Mouse (Mus musculus): ENCODE measurements at regions not wholly inside any gene's neighbourhood (a gene's known extent, or its start where the extent isn't known, plus 50 kb on each side); places are given as distances from the start of the nearest gene placed in this dataset.

DNA sequence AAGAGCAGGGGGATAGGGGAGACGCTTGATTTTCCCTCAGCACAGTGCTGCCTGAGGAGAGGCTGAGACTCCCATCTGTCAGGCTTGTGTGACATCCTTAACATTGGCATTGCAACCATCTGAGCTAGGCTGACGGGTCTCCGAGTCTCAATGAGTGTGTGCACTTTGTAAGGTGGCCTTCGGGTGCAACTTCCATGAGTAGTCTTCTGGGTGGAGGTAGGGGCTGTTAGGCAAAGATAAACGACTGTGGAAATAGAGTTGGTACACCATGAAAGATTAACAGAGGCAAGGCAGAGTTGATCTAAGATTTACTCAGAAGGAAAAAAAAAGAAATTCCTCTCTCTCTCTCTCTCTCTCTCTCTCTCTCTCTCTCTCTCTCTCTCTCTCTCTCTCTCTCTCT, 211.2 kb upstream of the Nr5a2 start:
- no peaks in the 10 kb centered on the region for H3K27me3 ChIP-seq
- no peak overlapping the region for H3K4me2 ChIP-seq
- ATAC-seq (ENCODE audit: insufficient read depth): no peak
- H3K9me3 ChIP-seq (replicated peaks): no peaks in the 10 kb centered on the region
- H3K36me3 ChIP-seq (replicated peaks): no peaks in the 10 kb centered on the region
- H3K9ac ChIP-seq: no peak overlapping the region
- WGBS (ENCODE audit: insufficient replicate concordance): 32% methylated on average over 5 of the region's 5 CpGs
- no peak overlapping the region for H3K27ac ChIP-seq (replicated peaks)
- no peak overlapping the region for H3K4me3 ChIP-seq (replicated peaks)
- H3K4me1 ChIP-seq (replicated peaks): peaks cover 6% of the 10 kb centered on the region

DNA sequence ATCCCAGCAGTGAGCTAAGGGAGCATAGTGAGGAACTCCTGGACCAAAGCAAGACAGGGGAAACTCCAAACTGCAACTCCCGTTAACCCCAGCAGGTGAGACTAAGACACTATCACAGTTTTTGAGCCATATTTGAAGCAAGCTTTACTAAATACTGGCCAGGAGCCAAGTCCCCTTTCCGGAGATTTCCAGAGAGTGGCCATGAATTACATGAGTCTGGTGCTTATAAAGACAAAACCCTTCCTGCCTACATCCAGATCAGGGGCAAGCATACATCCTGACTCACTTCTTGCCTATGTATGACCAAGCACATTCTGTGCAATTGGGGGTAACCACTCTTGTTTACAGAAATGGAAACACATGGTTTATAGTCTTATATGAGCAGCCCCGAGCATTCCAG, 187.6 kb upstream of the Nr5a2 start:
- no peaks in the 10 kb centered on the region for H3K27me3 ChIP-seq
- no peak for ATAC-seq (ENCODE audit: insufficient read depth)
- H3K4me3 ChIP-seq (replicated peaks): no peak overlapping the region
- WGBS (ENCODE audit: insufficient replicate concordance): 38% methylated on average over 3 of the region's 3 CpGs
- H3K4me2 ChIP-seq: no peak overlapping the region
- no peak overlapping the region for H3K9ac ChIP-seq
- no peaks in the 10 kb centered on the region for H3K4me1 ChIP-seq (replicated peaks)
- no peaks in the 10 kb centered on the region for H3K9me3 ChIP-seq (replicated peaks)
- no peak overlapping the region for H3K27ac ChIP-seq (replicated peaks)
- H3K36me3 ChIP-seq (replicated peaks): no peaks in the 10 kb centered on the region

DNA sequence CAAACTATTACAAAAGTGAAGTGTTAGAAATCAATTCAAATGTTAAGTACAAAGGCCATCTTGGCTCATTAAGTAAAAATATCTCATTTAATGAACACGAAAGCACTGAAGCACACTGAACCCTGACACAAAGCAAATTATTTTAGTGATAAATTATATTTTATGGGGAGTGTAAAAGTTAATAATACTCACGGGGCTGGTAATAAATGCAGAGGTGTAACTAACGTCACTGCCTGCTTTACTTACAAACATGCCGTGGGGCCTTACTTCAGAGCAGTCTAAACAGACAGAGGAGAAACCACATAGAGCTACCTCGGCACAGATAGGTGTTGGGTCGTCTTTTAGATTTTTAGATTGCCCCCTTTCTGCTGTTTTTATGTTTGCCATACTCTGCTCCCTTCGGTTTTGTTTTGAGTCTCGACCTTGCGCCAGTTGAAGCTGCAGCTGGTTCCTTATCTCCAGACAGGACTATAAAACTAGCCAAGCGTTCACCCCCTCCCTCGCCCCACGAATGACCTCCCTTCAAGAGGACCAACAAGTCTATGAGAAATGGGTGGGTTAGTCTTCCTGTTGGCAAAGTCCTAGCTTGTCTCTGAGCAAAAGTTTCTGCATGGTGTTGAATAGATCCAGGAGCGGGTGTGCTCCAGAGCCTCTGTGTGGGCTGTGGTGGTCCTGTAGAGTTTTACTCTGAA, 181.8 kb upstream of the Nr5a2 start:
- Histone ChIP-seq H3K4me2 (no peak overlapping the region), H3K9ac (no peak overlapping the region), H3K36me3 (replicated peaks) (no peaks in the 10 kb centered on the region), H3K4me1 (replicated peaks) (no peaks in the 10 kb centered on the region), H3K27me3 (no peaks in the 10 kb centered on the region), H3K27ac (replicated peaks) (no peak overlapping the region), H3K4me3 (replicated peaks) (no peak overlapping the region), H3K9me3 (replicated peaks) (no peaks in the 10 kb centered on the region)
- WGBS (ENCODE audit: insufficient replicate concordance): 31% methylated on average over 13 of the region's 13 CpGs
- no peak for ATAC-seq (ENCODE audit: insufficient read depth)

DNA sequence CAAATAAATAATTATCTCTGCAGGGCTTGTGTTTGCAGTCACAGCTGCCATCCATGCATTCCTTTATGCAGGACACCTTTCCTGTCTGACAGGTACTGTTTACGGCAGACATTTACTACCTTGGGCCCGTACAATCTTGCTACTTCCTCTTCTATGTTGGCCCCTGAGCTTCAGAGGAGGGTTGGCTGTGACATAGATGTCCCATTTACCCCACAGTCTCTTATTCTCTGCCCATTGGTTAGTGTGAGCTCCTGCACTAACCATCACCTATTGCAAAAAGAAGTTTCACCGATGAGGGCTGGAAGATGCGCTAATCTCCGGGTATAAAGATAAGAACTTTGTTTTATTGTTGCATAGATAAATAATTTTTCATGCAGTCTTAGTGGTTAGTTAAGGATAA, 181.1 kb upstream of the Nr5a2 start:
- H3K27ac ChIP-seq (replicated peaks): no peak overlapping the region
- H3K36me3 ChIP-seq (replicated peaks): no peaks in the 10 kb centered on the region
- no peaks in the 10 kb centered on the region for H3K4me1 ChIP-seq (replicated peaks)
- no peak overlapping the region for H3K9ac ChIP-seq
- ATAC-seq (ENCODE audit: insufficient read depth): no peak
- no peak overlapping the region for H3K4me2 ChIP-seq
- H3K9me3 ChIP-seq (replicated peaks): no peaks in the 10 kb centered on the region
- 48% methylated on average over 5 of the region's 5 CpGs for WGBS (ENCODE audit: insufficient replicate concordance)
- no peaks in the 10 kb centered on the region for H3K27me3 ChIP-seq
- no peak overlapping the region for H3K4me3 ChIP-seq (replicated peaks)

DNA sequence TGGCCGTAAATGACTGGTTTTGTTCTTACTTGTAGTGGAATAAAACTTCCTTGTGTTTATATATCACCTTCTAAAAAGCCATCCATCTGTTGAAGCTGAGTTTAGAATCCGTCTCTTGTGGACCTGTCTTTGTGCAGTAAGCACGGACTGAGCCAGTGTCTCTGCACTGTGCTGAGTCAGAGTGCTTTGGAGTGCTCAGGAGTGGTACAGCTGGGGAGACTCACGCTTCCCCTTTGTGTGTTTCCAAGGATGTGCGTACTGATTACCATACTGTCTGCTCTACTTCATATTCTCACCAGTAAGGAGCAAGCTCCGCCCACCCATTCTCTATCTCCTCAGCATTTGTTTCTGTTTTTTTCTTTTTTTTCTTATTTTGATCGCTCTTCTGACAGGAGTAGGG, 175.9 kb upstream of the Nr5a2 start:
- Histone ChIP-seq H3K9ac (no peak overlapping the region), H3K9me3 (replicated peaks) (no peaks in the 10 kb centered on the region), H3K4me3 (replicated peaks) (no peak overlapping the region), H3K4me2 (no peak overlapping the region), H3K36me3 (replicated peaks) (no peaks in the 10 kb centered on the region), H3K27ac (replicated peaks) (no peak overlapping the region), H3K27me3 (no peaks in the 10 kb centered on the region), H3K4me1 (replicated peaks) (no peaks in the 10 kb centered on the region)
- ATAC-seq (ENCODE audit: insufficient read depth): no peak
- WGBS (ENCODE audit: insufficient replicate concordance): 51% methylated on average over 7 of the region's 7 CpGs

DNA sequence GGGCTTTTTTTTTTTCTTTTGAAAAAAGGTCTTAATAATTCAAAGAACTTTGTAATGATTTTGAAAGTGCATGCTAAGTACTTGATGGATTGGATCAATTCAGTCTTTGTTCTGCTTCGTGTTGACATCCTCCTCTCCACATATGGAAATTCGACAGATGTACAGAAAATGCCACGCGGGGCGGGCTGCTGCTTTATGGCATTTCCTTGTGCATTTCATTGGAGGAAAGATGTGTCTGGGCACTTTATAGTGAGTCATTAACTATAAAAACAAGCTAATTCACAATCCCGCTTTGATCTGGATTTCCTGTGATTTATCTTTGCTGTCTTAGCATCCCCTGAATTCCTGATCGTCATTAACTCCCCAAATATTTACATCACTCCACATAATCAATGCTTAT, 173.5 kb upstream of the Nr5a2 start:
- H3K9ac ChIP-seq: no peak overlapping the region
- no peaks in the 10 kb centered on the region for H3K4me1 ChIP-seq (replicated peaks)
- H3K4me2 ChIP-seq: no peak overlapping the region
- no peak overlapping the region for H3K27ac ChIP-seq (replicated peaks)
- H3K4me3 ChIP-seq (replicated peaks): no peak overlapping the region
- H3K9me3 ChIP-seq (replicated peaks): no peaks in the 10 kb centered on the region
- no peaks in the 10 kb centered on the region for H3K27me3 ChIP-seq
- ATAC-seq (ENCODE audit: insufficient read depth): no peak
- WGBS (ENCODE audit: insufficient replicate concordance): 46% methylated on average over 7 of the region's 7 CpGs
- H3K36me3 ChIP-seq (replicated peaks): no peaks in the 10 kb centered on the region

DNA sequence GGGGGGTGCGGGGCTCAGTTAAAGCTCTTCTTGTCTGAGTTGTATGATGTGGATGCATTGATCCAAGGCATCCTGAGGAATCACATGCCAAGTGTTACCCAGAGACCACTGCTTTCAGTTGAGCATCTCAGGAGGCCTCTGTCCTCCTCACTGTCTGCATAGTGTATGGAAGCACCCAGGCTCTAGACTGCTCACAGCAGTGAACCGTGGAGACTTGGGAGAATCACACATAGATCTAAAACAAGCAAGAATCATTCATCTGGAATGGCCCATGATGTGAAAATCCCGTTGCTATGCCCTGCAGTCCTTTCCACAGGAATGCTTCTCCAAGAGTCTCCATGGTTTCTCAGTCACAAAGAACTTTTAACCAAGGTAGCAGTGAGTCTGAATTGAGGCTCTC, 170.0 kb upstream of the Nr5a2 start:
- H3K4me1 ChIP-seq (replicated peaks): no peaks in the 10 kb centered on the region
- no peak overlapping the region for H3K4me2 ChIP-seq
- H3K4me3 ChIP-seq (replicated peaks): no peak overlapping the region
- H3K9me3 ChIP-seq (replicated peaks): no peaks in the 10 kb centered on the region
- no peaks in the 10 kb centered on the region for H3K36me3 ChIP-seq (replicated peaks)
- no peaks in the 10 kb centered on the region for H3K27me3 ChIP-seq
- no peak overlapping the region for H3K9ac ChIP-seq
- 55% methylated on average over 3 of the region's 3 CpGs for WGBS (ENCODE audit: insufficient replicate concordance)
- H3K27ac ChIP-seq (replicated peaks): no peak overlapping the region
- no peak for ATAC-seq (ENCODE audit: insufficient read depth)

DNA sequence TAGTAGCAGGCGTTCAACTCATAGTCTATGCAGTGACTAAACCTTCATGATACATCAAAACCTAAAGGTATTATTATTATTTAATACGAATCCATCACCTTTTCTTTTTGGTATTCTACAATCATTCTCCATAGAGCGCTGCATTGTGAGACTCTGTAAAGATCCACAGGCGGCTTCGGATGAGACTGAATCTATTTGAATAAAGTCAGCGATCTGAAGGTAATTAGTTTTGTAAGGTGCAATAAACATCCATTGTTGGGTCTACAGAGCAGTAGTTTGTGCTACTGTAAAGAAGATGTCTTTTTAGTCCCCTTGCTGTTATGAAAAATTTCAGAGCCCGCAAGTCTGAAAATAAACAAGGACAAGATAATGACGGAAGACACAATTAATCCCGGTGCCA, 168.9 kb upstream of the Nr5a2 start:
- ATAC-seq (ENCODE audit: insufficient read depth): no peak

DNA sequence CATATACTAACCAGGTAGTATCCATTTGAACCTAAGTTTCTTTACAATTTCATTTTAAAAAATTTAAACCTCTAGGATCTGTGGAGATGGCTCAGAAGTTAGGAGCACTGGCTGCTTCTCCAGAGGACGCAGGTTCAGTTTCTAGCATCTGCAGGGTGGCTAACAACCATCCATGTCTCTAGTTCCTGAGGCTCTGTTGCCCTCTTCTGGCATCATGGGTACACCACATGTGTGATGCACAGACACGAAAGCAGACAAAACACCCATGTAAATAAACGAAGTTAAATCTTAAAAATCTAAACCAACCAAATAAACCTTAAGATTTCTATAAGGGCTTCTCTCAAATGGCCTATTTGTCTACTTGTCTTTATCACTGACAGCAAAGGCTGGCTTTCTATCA, 157.6 kb upstream of the Nr5a2 start:
- no peak overlapping the region for H3K27ac ChIP-seq (replicated peaks)
- no peaks in the 10 kb centered on the region for H3K9me3 ChIP-seq (replicated peaks)
- no peaks in the 10 kb centered on the region for H3K4me1 ChIP-seq (replicated peaks)
- H3K4me3 ChIP-seq (replicated peaks): no peak overlapping the region
- H3K27me3 ChIP-seq: no peaks in the 10 kb centered on the region
- H3K4me2 ChIP-seq: no peak overlapping the region
- no peaks in the 10 kb centered on the region for H3K36me3 ChIP-seq (replicated peaks)
- H3K9ac ChIP-seq: no peak overlapping the region
- no peak for ATAC-seq (ENCODE audit: insufficient read depth)
- WGBS (ENCODE audit: insufficient replicate concordance): 46% methylated on average over 3 of the region's 3 CpGs

More for the DNA sequence above, 168.9 kb upstream of the Nr5a2 start:
- Histone ChIP-seq H3K27ac (replicated peaks) (no peak overlapping the region), H3K4me2 (no peak overlapping the region), H3K4me3 (replicated peaks) (no peak overlapping the region), H3K9me3 (replicated peaks) (no peaks in the 10 kb centered on the region), H3K4me1 (replicated peaks) (no peaks in the 10 kb centered on the region), H3K9ac (no peak overlapping the region), H3K36me3 (replicated peaks) (no peaks in the 10 kb centered on the region), H3K27me3 (no peaks in the 10 kb centered on the region)
- WGBS (ENCODE audit: insufficient replicate concordance): 77% methylated on average over 9 of the region's 9 CpGs

DNA sequence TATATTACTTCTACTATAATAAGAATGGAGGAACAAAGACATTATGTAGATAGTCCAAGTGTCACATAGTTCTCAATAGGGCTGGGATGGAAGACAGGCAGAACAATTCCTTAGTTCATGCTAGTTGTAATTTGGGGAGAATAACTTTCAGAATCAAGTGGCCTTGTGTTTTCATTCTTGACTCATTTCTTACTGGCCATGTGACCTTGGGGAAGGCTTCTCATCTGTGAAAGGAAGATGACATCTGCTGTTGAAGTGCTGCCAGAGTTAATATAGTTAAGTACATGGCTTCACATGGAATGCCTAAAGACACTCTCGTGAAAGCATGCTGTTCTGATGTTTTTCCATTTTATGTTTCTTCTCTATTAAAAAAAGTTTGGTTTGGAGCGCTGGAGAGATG, 146.2 kb upstream of the Nr5a2 start:
- ATAC-seq (ENCODE audit: insufficient read depth): no peak
- Histone ChIP-seq H3K4me3 (replicated peaks) (no peak overlapping the region), H3K9me3 (replicated peaks) (no peaks in the 10 kb centered on the region), H3K4me2 (no peak overlapping the region), H3K9ac (no peak overlapping the region), H3K4me1 (replicated peaks) (no peaks in the 10 kb centered on the region), H3K36me3 (replicated peaks) (no peaks in the 10 kb centered on the region), H3K27me3 (no peaks in the 10 kb centered on the region), H3K27ac (replicated peaks) (no peak overlapping the region)
- 50% methylated on average over 2 of the region's 2 CpGs for WGBS (ENCODE audit: insufficient replicate concordance)

DNA sequence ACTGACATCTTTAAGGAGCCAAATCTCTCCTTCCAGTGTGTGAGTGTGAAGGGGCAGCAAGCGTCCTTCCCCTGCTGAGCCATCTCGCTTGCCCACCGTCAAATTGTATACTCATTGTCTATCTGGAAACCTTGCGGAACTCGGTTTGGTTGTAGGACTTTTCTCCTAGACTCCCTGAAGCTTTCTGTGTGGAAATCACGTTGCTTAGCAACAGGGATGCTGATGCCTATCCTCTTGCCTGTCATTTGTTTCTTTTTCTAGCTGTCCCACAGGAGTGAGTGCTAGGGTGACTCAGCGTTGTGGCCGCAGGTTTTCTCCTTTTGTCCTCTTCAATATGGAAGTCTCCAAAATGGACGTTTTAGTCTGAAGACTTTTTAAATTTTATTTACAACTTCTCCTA, 131.5 kb upstream of the Nr5a2 start:
- no peaks in the 10 kb centered on the region for H3K36me3 ChIP-seq (replicated peaks)
- no peak overlapping the region for H3K27ac ChIP-seq (replicated peaks)
- H3K4me1 ChIP-seq (replicated peaks): no peaks in the 10 kb centered on the region
- H3K4me2 ChIP-seq: no peak overlapping the region
- no peak overlapping the region for H3K4me3 ChIP-seq (replicated peaks)
- no peaks in the 10 kb centered on the region for H3K27me3 ChIP-seq
- no peak overlapping the region for H3K9ac ChIP-seq
- no peak for ATAC-seq (ENCODE audit: insufficient read depth)
- no peaks in the 10 kb centered on the region for H3K9me3 ChIP-seq (replicated peaks)
- 27% methylated on average over 9 of the region's 9 CpGs for WGBS (ENCODE audit: insufficient replicate concordance)

DNA sequence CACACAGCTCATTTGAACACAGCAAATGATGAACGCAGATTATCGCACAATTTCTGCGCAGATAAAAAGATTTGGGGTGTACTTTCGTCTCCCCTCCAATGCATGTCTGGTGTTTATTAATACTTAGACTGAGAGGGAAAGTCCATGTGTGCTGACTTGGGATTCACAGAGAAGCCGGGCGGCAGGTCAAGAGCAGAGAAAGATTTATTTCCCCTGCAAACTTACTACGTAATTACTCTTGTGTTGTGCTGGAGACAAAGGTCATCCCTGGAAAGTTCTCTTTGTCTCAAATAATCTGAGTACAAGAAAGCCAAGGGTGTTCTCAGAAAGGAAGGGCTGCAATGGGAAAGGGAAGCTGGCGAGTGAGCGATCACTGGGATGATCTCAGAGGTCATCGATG, 127.9 kb upstream of the Nr5a2 start:
- no peak overlapping the region for H3K9ac ChIP-seq
- WGBS (ENCODE audit: insufficient replicate concordance): 69% methylated on average over 10 of the region's 10 CpGs
- H3K4me1 ChIP-seq (replicated peaks): no peaks in the 10 kb centered on the region
- H3K27ac ChIP-seq (replicated peaks): no peak overlapping the region
- ATAC-seq (ENCODE audit: insufficient read depth): no peak
- no peaks in the 10 kb centered on the region for H3K27me3 ChIP-seq
- no peak overlapping the region for H3K4me2 ChIP-seq
- H3K9me3 ChIP-seq (replicated peaks): no peaks in the 10 kb centered on the region
- no peak overlapping the region for H3K4me3 ChIP-seq (replicated peaks)
- no peaks in the 10 kb centered on the region for H3K36me3 ChIP-seq (replicated peaks)
